Mouse (Mus musculus) spleen, adult 2 months (tissue): ENCODE data around the gene Pfdn4. TPM values are rescaled to one million over a fixed set of nuclear protein-coding genes. Genes with fewer than 3 reads are reported as not detected.

Experiments used
- DNase-seq, 2 experiments: peaks; one replicate each; pipeline versions ENCODE4 v3.0.0 to v3.0.0-alpha.2; 2012 to 2021; ENCODE audit warnings: low spot score in 2 of 2, low read depth in 1 of 2
- H3K27ac ChIP-seq: fragments of 200-500 bp; 2 replicates; pipeline ENCODE4 v1.5.1; 2012; ENCODE audit warnings: low read length, inconsistent platforms; ENCODE audit not compliant: insufficient read depth
- H3K27me3 ChIP-seq: fragments of 200-500 bp; 2 replicates; pipeline ENCODE4 v1.6.1; 2012; ENCODE audit warnings: mild to moderate bottlenecking, moderate library complexity, low read length, inconsistent platforms; ENCODE audit not compliant: control insufficient read depth, insufficient read depth
- H3K36me3 ChIP-seq: fragments of 200-500 bp; 2 replicates; pipeline ENCODE4 v1.6.1; 2012; ENCODE audit warnings: mild to moderate bottlenecking, low read length, inconsistent platforms; ENCODE audit not compliant: control insufficient read depth, insufficient read depth
- H3K4me1 ChIP-seq: fragments of 200-500 bp; 2 replicates; pipeline ENCODE4 v1.6.1; 2011; ENCODE audit warnings: inconsistent platforms; ENCODE audit not compliant: control insufficient read depth, insufficient read depth, insufficient read length
- H3K4me3 ChIP-seq: fragments of 200-500 bp; 2 replicates; pipeline ENCODE4 v1.5.1; 2011; ENCODE audit warnings: mild to moderate bottlenecking, inconsistent platforms; ENCODE audit not compliant: insufficient read depth, insufficient read length; ENCODE audit errors: extremely low read depth
- CTCF ChIP-seq: fragments of 200-500 bp; IDR thresholded peaks from 2 replicates; pipeline ENCODE4 v1.5.1; 2011; ENCODE audit warnings: mild to moderate bottlenecking, inconsistent platforms; ENCODE audit not compliant: insufficient read depth, insufficient read length, insufficient replicate concordance; ENCODE audit errors: extremely low read depth
- POLR2A ChIP-seq: fragments of 200-500 bp; IDR thresholded peaks from 2 replicates; pipeline ENCODE4 v1.6.1; 2011; ENCODE audit warnings: low read depth, low read length, inconsistent platforms
- WGBS: fragments of 180-500 bp; shearing (Covaris S2); methylation state at CpG from one replicate; pipeline ENCODE4 v1.1.7; 2018; 5-methylcytosine and 5-hydroxymethylcytosine counted together
- polyA plus RNA-seq: library from polyadenylated mRNA; depleted of rRNA; stranded (reverse); fragments of >200 nt; gene quantifications from 2 replicates; pipeline ENCODE4 v1.2.3, GENCODE M21; 2012

The Pfdn4 gene
- polyA plus RNA-seq, 1 experiment, result 3.0 TPM

- Histone ChIP-seq H3K4me3 (no peak overlapping the region), H3K36me3 (no peaks in the 10 kb centered on the region), H3K27ac (no peak overlapping the region), H3K4me1 (no peaks in the 10 kb centered on the region), H3K27me3 (no peaks in the 10 kb centered on the region)
- no peak for DNase-seq
- 65% methylated on average over 4 of the region's 4 CpGs for WGBS
- no peak for TF ChIP-seq POLR2A
- TF ChIP-seq CTCF, result no peak
Measured at GRCm38 (mm10) chr2:170545745-170546144, 49.5 kb downstream of the Pfdn4 start.

- H3K27me3 ChIP-seq, result no peaks in the 10 kb centered on the region
- no peak for DNase-seq
- no peak overlapping the region for H3K27ac ChIP-seq
- no peak overlapping the region for H3K4me3 ChIP-seq
- whole genome bisulfite sequencing, result 90% methylated on average over 6 of the region's 6 CpGs
- H3K4me1 ChIP-seq, result no peaks in the 10 kb centered on the region
- no peaks in the 10 kb centered on the region for H3K36me3 ChIP-seq
- no peak for TF ChIP-seq POLR2A
- TF ChIP-seq CTCF, result no peak
Measured at GRCm38 (mm10) chr2:170547526-170547925, 51.3 kb downstream of the Pfdn4 start.

DNA sequence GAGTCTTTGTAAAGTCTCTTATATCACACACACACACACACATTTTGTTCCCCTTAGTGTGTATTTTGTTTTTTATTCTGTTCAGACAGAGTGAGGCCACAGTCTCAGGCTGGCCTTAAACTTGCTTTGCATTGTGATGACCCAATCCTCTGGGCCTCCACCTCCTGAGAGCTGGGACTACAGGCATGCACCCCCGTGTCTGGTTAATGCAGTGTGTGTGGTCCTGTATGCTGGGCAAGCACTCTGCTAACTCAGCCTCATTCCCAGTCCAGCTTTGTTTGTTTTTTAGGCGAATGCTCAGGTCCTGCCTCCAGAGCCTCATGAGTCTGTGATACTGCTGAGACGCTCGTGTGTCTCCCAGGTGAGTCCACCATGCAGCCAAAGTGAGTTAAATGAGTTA, 51.8 kb downstream of the Pfdn4 start:
- H3K36me3 ChIP-seq, result no peaks in the 10 kb centered on the region
- no peak overlapping the region for H3K4me3 ChIP-seq
- WGBS, result 80% methylated on average over 4 of the region's 4 CpGs
- H3K27ac ChIP-seq, result no peak overlapping the region
- no peak for DNase-seq
- TF ChIP-seq CTCF (no peak), POLR2A (no peak)
- no peaks in the 10 kb centered on the region for H3K27me3 ChIP-seq
- H3K4me1 ChIP-seq, result no peaks in the 10 kb centered on the region

DNA sequence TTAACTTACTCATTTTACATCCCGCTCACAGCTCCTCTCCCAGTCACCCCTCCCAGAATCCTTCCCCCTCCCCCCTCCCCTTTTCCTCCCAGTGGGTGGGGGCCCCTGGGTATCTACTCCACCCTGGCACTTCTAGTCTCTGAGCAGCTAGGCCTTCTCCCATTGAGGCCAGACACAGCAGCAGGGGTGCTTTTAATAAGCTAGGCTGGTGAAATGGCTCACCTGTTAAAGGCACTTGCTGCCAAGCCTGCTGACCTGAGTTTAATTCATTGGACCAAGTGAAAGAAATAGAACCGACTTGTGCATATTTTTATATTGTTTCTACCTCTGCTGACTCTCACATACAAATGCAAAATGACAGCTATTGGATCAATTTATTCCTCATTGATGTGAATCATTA, 52.9 kb downstream of the Pfdn4 start:
- Histone ChIP-seq H3K4me3 (no peak overlapping the region), H3K27ac (no peak overlapping the region), H3K36me3 (no peaks in the 10 kb centered on the region), H3K27me3 (no peaks in the 10 kb centered on the region), H3K4me1 (no peaks in the 10 kb centered on the region)
- WGBS, result 81% methylated on average over 2 of the region's 2 CpGs
- DNase-seq, result no peak
- TF ChIP-seq CTCF (no peak), POLR2A (no peak)

- TF ChIP-seq POLR2A (no peak), CTCF (no peak)
- H3K36me3 ChIP-seq, result no peaks in the 10 kb centered on the region
- no peaks in the 10 kb centered on the region for H3K4me1 ChIP-seq
- H3K4me3 ChIP-seq, result no peak overlapping the region
- WGBS, result 6% methylated on average over 5 of the region's 5 CpGs
- no peak for DNase-seq
- no peaks in the 10 kb centered on the region for H3K27me3 ChIP-seq
- H3K27ac ChIP-seq, result no peak overlapping the region
Measured at GRCm38 (mm10) chr2:170550240-170550639, 54.0 kb downstream of the Pfdn4 start.

GRCm38 (mm10) chr2:170552088-170552487, 55.9 kb downstream of the Pfdn4 start:
- H3K36me3 ChIP-seq, result no peaks in the 10 kb centered on the region
- H3K4me1 ChIP-seq, result no peaks in the 10 kb centered on the region
- no peaks in the 10 kb centered on the region for H3K27me3 ChIP-seq
- H3K27ac ChIP-seq, result no peak overlapping the region
- H3K4me3 ChIP-seq, result no peak overlapping the region
- DNase-seq, result no peak
- WGBS, result 81% methylated on average over 7 of the region's 7 CpGs
- TF ChIP-seq CTCF, result no peak
- no peak for TF ChIP-seq POLR2A

GRCm38 (mm10) chr2:170563956-170564855, 68.0 kb downstream of the Pfdn4 start:
- no peak for DNase-seq
- H3K4me3 ChIP-seq, result no peak overlapping the region
- no peaks in the 10 kb centered on the region for H3K27me3 ChIP-seq
- no peaks in the 10 kb centered on the region for H3K4me1 ChIP-seq
- no peaks in the 10 kb centered on the region for H3K36me3 ChIP-seq
- no peak for TF ChIP-seq CTCF
- TF ChIP-seq POLR2A, result no peak
- WGBS, result 87% methylated on average over 15 of the region's 15 CpGs
- no peak overlapping the region for H3K27ac ChIP-seq
